Mouse (Mus musculus): Measurements from ENCODE around the gene Tmem131l.

- no peak for TF ChIP-seq POLR2A (IDR thresholded peaks at IDR 0.05; ENCODE audit: low read depth, low read length)
- no peak for TF ChIP-seq CTCF (conservative IDR thresholded peaks at IDR 0.05; ENCODE audit: insufficient read depth, insufficient read length, low read depth, low read length)
Measured at GRCm38 (mm10) chr3:84028968-84029367, 11.0 kb downstream of the Tmem131l start.
